Mouse (Mus musculus): ENCODE results near the gene Igtp.
"Not testable (repeated sequence)": the region's sequence is repeated elsewhere in the genome, so short reads cannot be mapped to it uniquely, and the experiment has no call there.

Gene Igtp

GRCm38 (mm10) chr11:58213673-58214342 lies 14.5 kb downstream of the Igtp start:
- DNase-seq (ENCODE audit: low spot score in 2 of 2), result no peak

- peak; percentile 10 to 30 for DNase-seq (ENCODE audit: low spot score in 2 of 2)
Measured at GRCm38 (mm10) chr11:58214391-58215048, 15.2 kb downstream of the Igtp start.

DNA sequence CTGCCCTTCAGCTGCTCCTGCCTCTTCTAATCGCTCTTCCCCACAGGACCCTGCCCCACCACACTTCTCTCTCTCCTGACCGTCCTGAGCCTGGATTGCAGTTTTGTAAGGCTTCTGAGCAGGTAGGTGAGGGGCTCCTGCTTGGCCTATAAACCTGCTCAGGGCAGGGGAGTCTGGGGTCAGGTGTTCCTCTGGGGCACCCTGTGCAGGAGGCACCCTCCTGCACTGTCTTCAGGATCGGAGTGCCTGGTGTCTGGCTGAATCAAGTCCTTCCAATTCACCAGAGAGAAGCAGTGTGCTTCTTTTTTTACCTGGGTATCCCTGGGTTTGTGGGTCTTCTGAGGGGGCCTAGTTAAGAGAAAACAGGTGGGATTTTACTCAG lies 15.7 kb downstream of the Igtp start:
- not testable (repeated sequence) for DNase-seq (ENCODE audit: low spot score in 2 of 2)

DNA sequence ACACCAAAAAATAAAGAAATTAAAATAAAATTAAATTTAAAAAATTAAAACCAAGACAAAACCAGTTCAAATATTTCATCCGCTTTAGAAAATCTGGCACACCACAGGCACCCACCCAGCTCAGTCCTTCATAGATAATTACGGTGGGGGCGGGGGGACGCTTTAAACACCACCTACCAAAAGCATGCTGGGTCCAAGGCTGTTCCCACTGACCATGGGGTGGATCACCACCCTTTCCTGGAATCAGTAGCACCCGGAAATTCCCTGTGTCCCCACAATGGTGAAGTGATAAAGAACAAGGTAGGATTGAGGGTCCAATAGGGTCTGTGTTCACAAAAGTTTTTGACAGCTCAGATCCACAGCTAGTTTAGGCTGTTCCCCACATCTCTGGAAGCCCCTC lies 16.5 kb downstream of the Igtp start:
- DNase-seq (ENCODE audit: low spot score in 2 of 2), result no peak

DNA sequence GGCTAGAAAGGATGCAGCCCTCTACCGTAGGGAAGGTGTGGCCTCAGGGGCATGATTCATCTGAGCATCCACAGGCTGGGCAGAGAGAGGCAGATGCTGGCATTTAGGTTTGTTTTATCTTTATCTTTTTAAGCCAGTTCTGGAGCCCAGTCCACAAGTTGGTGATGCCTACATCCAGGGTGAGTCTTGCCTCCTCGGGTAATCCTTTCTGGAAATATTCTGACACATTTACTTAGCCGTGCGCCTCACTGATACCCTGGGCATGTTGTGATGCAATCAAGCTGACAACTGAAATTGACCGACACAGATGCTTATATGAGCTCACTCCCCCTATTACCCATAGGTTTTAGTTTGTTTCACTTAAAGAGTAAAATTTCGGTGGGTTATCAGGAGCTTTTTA lies 17.5 kb downstream of the Igtp start:
- no peak for DNase-seq (ENCODE audit: low spot score in 2 of 2)

DNA sequence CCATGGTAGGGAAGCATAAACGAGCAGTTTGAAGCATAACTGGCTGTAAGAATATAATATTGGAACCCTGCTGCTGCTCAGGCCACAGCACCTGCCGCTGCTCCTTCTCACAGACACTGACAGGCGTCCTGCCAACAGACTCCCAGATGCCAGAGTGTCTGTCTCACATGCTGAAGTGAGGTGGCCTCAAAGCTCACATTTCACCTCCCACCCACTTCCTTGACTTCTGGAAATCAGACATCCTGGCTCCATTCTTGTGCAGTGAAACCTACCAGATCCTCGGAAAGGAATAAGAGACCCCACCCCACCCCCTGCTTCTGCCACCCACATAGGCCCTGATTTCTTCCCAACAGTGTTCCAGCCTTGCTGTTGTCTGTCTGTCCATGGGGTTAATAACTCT lies 24.4 kb downstream of the Igtp start:
- DNase-seq (ENCODE audit: low spot score in 2 of 2), result no peak

DNA sequence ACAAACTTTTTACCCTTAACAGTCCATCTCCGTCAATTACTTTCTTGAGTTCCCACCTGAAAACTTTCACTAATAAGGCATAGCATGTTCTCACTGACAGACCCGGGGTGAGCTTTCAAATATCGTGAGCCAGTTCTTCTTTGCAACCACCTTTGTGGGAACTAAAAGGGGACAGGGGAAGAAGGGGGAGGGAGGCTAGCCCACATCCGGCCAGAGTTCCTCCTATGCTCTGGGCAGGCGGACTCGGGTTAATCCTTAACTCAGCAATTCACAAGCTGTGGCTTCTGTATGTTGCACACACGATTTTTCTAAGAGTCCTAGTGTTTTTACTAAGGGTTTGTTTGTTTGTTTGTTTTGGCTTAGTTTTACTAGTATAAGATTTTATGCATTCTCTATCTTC lies 25.0 kb downstream of the Igtp start:
- no peak for DNase-seq (ENCODE audit: low spot score in 2 of 2)

DNA sequence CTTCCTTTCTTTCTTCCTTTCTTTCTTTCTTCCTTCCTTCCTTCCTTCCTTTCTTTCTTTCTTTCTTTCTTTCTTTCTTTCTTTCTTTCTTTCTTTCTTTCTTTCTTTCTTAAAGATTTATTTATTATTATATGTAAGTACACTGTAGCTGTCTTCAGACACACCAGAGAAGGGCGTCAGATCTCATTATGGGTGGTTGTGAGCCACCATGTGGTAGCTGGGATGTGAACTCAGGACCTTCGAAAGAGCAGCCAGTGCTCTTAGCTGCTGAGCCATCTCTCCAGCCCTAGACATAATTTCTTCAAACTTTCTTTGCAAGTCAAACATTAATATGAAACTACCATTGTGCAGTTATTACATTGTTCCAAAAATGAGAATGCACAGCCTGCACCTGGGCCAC lies 25.5 kb downstream of the Igtp start:
- DNase-seq (ENCODE audit: low spot score in 2 of 2), result not testable (repeated sequence)

DNA sequence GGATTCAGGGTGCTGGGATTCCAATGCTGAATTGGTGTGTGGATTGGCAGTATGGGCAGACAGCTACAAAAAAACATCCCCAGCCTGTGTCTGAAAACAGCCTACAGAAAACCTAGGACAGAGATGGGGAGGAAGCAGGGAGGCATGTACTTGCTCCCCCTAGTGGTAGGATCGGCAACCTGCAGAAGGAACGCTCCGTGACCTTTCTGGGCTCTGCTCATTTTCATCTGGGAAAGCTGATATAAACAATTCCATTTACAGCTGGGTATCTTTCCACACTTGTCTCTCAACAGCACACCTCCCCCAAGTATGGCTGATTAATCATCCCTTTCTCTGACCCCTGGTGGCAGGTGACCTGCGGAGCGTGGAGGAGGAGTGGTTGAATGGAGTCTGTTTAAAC lies 26.3 kb downstream of the Igtp start:
- DNase-seq (ENCODE audit: low spot score in 2 of 2), result peak; percentile 22 to 50

DNA sequence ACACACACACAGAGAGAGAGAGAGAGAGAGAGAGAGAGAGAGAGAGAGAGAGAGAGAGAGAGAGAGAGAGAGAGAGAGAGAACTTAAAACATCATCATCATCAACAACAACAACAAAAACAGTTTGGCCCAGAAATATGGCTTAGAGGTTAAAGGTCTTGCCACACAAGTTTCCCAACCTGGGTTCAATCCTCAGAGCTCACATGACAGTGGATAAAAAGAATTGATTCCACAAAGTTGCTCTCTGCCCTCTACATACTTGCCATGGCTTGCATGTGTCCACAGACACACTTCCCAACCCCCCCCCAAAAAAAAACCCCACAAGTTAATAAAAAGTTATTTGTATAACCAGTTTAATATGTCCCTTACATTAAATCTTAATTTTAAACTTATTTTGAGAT lies 27.1 kb downstream of the Igtp start:
- no peak for DNase-seq (ENCODE audit: low spot score in 2 of 2)

GRCm38 (mm10) chr11:58228021-58228420 lies 28.7 kb downstream of the Igtp start:
- DNase-seq (ENCODE audit: low spot score in 2 of 2), result not testable (repeated sequence)

DNA sequence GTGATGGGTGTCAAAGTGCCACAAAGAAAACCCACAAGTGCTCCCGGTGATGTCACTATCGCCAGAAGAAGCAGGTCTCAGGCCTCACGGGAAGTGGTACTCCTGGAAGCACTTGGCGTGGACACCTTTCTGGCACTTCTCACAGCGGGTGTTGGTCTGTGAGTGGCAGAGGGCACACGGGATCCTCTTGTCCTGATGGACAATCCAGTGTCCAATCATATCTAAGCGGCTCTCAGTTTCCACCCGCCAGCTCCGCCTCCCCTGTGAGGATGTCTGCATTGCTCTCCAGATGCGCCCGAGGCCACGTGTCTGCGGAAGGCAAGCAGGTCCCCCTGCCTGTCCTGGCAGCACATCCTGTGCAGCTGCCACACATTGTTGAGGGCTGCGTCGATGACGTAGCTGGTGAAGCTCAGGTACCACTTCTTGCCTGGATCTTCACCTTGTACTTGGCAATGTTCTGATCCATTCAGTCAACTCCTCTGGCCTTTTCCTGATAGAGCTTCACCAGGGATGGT lies 31.1 kb downstream of the Igtp start:
- no peak for DNase-seq (ENCODE audit: low spot score in 2 of 2)

DNA sequence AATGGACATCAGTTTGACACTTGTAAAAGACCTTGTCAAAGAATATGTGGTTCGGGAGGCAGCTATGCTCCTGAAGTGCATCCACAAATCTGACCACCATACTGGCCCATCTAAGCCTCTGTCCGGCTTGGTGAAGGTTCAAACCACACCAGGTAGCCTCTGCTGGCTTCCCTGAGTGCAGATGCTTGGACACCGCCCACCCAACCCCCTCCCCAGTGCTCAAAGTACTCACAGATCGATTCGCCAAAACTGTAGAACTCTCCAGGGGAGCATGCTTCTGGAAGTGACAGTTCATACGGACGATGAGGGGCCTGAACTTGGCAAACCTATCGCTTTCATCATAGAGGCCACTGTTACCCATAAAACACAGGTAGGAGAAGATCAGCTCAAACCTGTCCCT lies 31.8 kb downstream of the Igtp start:
- DNase-seq (ENCODE audit: low spot score in 2 of 2), result no peak

- DNase-seq (ENCODE audit: low spot score in 2 of 2), result not testable (repeated sequence)
Measured at GRCm38 (mm10) chr11:58234551-58234950, 35.2 kb downstream of the Igtp start.

DNA sequence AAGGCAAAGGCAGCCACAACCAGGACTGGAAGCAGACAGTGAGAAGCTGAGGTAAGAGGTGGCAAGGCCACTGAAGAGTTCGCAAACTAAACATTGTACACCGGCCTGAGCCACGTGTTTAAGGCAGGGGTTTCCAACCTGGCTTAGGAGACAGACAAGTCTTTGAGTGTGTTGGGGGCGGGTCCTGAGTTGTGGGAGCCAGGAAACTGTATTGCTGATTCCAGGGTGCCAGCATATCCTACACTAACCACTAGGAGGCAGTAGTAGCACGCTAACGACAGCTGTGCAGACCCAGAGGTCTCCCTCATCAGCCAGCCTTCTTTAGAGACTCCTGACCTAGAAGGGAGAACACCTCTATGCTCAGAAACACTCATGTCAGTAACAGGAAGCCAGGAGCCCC lies 35.8 kb downstream of the Igtp start:
- DNase-seq (ENCODE audit: low spot score in 2 of 2), result no peak

DNA sequence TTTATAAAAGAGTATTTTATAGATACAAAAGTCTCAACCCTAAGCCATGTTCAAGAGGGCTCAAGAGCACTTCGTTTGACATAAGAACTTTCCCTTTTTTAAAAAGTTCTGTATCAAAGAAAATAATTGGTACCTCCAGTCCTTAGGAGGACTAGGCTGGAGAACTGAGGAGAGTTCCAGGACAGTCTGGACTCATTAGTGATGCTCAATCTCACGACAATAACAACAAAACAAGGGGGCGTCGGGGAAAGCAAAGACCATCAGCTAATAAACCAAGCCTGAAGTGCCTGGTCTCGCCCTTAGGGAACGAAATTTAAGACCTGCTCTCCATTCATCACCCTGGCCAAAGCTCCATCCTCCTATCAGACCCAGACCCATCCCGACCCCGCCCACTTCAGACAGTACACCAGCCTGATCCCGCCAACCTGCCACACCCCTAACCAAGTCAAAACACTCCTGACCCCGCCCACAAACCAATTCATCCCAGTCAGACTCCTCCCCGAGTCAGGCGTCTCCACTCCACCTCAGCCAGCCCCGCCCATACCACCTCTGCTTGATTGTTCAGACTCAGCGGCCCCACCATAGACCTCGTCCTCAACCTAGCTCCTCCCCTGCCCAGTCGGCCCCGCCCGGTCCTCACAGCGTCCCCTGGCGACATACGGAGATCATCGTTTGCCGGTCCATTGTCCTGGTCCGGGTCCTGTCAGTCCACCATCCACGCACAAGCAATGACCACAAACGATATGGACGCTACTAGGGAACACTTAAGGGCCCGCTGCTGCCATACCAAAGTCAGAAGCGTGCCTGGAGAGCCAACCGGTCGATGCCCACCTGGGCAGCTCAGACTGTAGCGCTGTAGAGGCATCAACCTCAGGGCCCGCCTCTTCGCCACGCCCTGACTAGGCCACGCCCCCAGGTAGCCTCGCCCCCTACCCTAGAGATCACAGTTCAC lies 39.8 kb downstream of the Igtp start:
- DNase-seq (ENCODE audit: low spot score in 2 of 2), result no peak

DNA sequence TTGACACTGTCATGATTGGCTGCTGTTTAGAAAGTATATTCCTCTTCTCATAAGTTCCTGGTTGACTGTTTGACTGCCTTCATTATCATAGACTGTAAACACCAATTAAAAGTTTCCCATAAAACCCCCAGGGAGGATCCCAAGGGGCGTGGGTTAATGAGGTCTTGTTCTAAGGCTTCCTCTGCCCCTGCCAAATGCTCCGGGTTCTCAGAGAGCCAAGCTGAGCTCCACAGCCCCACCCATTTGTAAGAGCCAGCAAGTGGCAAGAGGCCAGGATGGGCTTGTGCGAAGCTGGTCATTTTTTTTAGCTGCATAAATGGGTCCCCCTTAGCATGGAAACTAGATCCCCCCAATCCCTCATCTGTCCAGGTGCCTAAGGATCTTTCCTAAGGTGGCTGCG lies 47.9 kb downstream of the Igtp start:
- DNase-seq (ENCODE audit: low spot score in 2 of 2), result no peak

- no peak for DNase-seq (ENCODE audit: low spot score in 2 of 2)
Measured at GRCm38 (mm10) chr11:58249203-58249981, 50.0 kb downstream of the Igtp start.

GRCm38 (mm10) chr11:58250550-58250949 lies 51.2 kb downstream of the Igtp start:
- no peak for DNase-seq (ENCODE audit: low spot score in 2 of 2)

DNA sequence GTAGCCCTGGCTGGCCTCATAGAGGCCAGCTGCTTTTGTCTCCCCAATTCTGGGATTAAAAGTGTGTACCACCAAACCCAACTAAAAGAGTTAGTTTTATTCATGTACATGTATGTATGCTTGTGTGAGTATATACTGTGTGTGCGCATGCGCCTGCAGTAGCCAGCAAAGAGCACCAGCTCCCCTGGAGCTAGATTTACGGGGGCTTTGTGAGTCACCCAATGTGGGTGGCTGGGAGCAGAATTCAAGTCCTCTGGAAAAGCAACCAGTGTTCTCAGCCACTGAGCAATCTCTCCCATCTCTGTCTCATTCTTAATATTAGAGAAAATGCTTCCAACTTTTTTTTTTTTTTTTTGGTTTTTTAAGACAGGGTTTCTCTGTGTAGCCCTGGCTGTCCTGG lies 55.1 kb downstream of the Igtp start:
- DNase-seq (ENCODE audit: low spot score in 2 of 2), result no peak

Data from frontal cortex, postnatal 25 days (tissue).